Mouse (Mus musculus) cerebellum, adult 2 months (tissue): ENCODE data around the gene Bglap. TPM values are rescaled to one million over a fixed set of nuclear protein-coding genes. Genes with fewer than 3 reads are reported as not detected.
A peak's percentile ranks its signal among the peaks of the same experiment; 100 is the strongest.
"Not testable (repeated sequence)": the region's sequence is repeated elsewhere in the genome, so short reads cannot be mapped to it uniquely, and the experiment has no call there.

Source experiments
- DNase-seq, 2 experiments: peaks; one replicate each; pipeline ENCODE4 v3.0.0; 2021
- H3K27ac ChIP-seq: fragments of 200-500 bp; 2 replicates; pipeline ENCODE4 v1.5.1; 2012; ENCODE audit warnings: low read length, control low read depth, inconsistent platforms; ENCODE audit not compliant: insufficient read depth
- H3K27me3 ChIP-seq: fragments of 200-500 bp; 2 replicates; pipeline ENCODE4 v1.6.1; 2012; ENCODE audit warnings: inconsistent platforms, mild to moderate bottlenecking, low read length, moderate library complexity; ENCODE audit not compliant: control insufficient read depth, insufficient read depth
- H3K4me1 ChIP-seq: fragments of 200-500 bp; 2 replicates; pipeline ENCODE4 v1.6.1; 2011; ENCODE audit warnings: low read length; ENCODE audit not compliant: control insufficient read depth, insufficient read depth
- H3K4me3 ChIP-seq: fragments of 200-500 bp; replicated peaks from 2 replicates; pipeline ENCODE3; 2011; ENCODE audit warnings: mild to moderate bottlenecking, low read depth, low read length, control low read depth; ENCODE audit not compliant: insufficient read depth
- CTCF ChIP-seq: fragments of 200-500 bp; IDR thresholded peaks from 2 replicates; pipeline ENCODE4 v1.5.1; 2011; ENCODE audit warnings: low read depth, mild to moderate bottlenecking, control low read depth, low read length, moderate library complexity, borderline replicate concordance; ENCODE audit not compliant: insufficient read depth
- POLR2A ChIP-seq: fragments of 200-500 bp; IDR thresholded peaks from 2 replicates; pipeline ENCODE4 v1.6.1; 2011; ENCODE audit warnings: low read length, control low read depth, borderline replicate concordance; ENCODE audit not compliant: insufficient read depth
- WGBS: fragments of 180-500 bp; shearing (Covaris S2); methylation state at CpG from one replicate; pipeline ENCODE4 v1.1.7; 2018; 5-methylcytosine and 5-hydroxymethylcytosine counted together
- polyA plus RNA-seq: library from polyadenylated mRNA; depleted of rRNA; stranded (reverse); fragments of >200 nt; gene quantifications from 2 replicates; pipeline ENCODE4 v1.2.3, GENCODE M21; 2012; rRNA removed

The Bglap gene
- polyA plus RNA-seq: 0.57 TPM in 1 of 2 replicates, not detected in the other

GRCm38 (mm10) chr3:88384364-88384763, at the start of gene Bglap:
Gene Bglap, minus strand, starts transcription at chr3:88384464.
- TF ChIP-seq CTCF: no peak
- no peak for TF ChIP-seq POLR2A

GRCm38 (mm10) chr3:88428639-88429038, 44.4 kb upstream of the Bglap start:
- not testable (repeated sequence) for H3K4me3 ChIP-seq, H3K4me1 ChIP-seq, H3K27ac ChIP-seq, H3K27me3 ChIP-seq, DNase-seq
- WGBS: 64% methylated on average over 8 of the region's 8 CpGs

More at GRCm38 (mm10) chr3:88384364-88384763, at the start of gene Bglap:
- Histone ChIP-seq H3K27ac (no peak within 1 kb of the TSS), H3K4me3 (no peak within 1 kb of the TSS), H3K4me1 (no peaks in the 10 kb centered on the region), H3K27me3 (no peaks in the 10 kb centered on the region)
- WGBS: 71% methylated on average over 5 of the region's 5 CpGs
- no peak for DNase-seq

GRCm38 (mm10) chr3:88427342-88427905, 43.2 kb upstream of the Bglap start:
- DNase-seq: no peak
- H3K27ac ChIP-seq: no peak overlapping the region
- H3K4me1 ChIP-seq: peaks cover 2% of the 10 kb centered on the region; the same call in 1 of the 2 replicates
- no peaks in the 10 kb centered on the region for H3K27me3 ChIP-seq
- TF ChIP-seq POLR2A (no peak), CTCF (no peak)
- 86% methylated on average over 4 of the region's 4 CpGs for WGBS
- no peak overlapping the region for H3K4me3 ChIP-seq

- WGBS: 90% methylated on average over 10 of the region's 10 CpGs
- Histone ChIP-seq H3K4me3 (no peak overlapping the region), H3K27ac (no peak overlapping the region), H3K4me1 (peaks cover 16% of the 10 kb centered on the region), H3K27me3 (no peaks in the 10 kb centered on the region)
- DNase-seq: no peak
- no peak for TF ChIP-seq CTCF
- TF ChIP-seq POLR2A: no peak
These were observed 41.6 kb upstream of the Bglap start for GRCm38 (mm10) chr3:88425708-88426420.

- DNase-seq: no peak
- no peaks in the 10 kb centered on the region for H3K27me3 ChIP-seq
- peaks cover 22% of the 10 kb centered on the region for H3K4me1 ChIP-seq
- 6% methylated on average over 2 of the region's 2 CpGs for WGBS
- TF ChIP-seq POLR2A (no peak), CTCF (no peak)
- no peak overlapping the region for H3K27ac ChIP-seq
- peak overlapping the region; percentile 16 for H3K4me3 ChIP-seq
These were observed 41.0 kb upstream of the Bglap start for GRCm38 (mm10) chr3:88425330-88425689.

- TF ChIP-seq CTCF (no peak), POLR2A (peak; percentile 98)
- Histone ChIP-seq H3K27me3 (no peaks in the 10 kb centered on the region), H3K4me1 (peaks cover 24% of the 10 kb centered on the region), H3K4me3 (peak within 1 kb of the TSS; percentile 90), H3K27ac (peak within 1 kb of the TSS; percentile 63)
- under 1% methylated on average over 35 of the region's 35 CpGs for WGBS
- peak; percentile 95 to 98 for DNase-seq
These were observed 40.5 kb upstream of the Bglap start, which contains the start of gene Slc25a44 for GRCm38 (mm10) chr3:88424605-88425329. Gene Slc25a44, minus strand, starts transcription at chr3:88425139.

GRCm38 (mm10) chr3:88422020-88422720, 37.9 kb upstream of the Bglap start:
- 5% methylated on average over 9 of the region's 9 CpGs for WGBS
- Histone ChIP-seq H3K4me3 (peak overlapping the region; percentile 23), H3K27me3 (no peaks in the 10 kb centered on the region), H3K27ac (peak overlapping the region; percentile 25), H3K4me1 (peaks cover 40% of the 10 kb centered on the region)
- peak; percentile 76 to 81 for DNase-seq
- TF ChIP-seq POLR2A (no peak), CTCF (no peak)
